Mouse (Mus musculus): Measurements from ENCODE around the gene Lmtk3. TPM values are rescaled to one million over a fixed set of nuclear protein-coding genes. Genes with fewer than 3 reads are reported as not detected.

The Lmtk3 gene
- polyA plus RNA-seq, 1 experiment from 2014 or later: 0.53 TPM

DNA sequence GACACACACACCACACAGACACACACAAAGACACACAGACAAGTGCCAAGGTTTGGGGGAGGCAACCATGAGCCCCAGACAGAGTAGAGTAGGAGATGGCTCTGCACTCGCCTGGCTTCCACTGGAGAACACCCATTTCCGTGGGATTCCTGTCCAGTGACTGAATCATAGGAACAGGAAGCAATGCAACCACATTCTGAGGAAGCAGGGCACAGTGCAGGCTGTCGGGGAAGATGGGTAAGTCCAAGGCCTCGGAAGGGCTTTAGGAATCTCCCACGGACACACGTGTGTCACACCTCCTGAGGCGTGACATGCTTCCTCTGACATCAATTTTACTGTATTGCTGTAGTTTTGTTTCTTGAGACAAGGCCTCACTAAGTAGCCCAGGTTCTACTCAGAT lies 35.4 kb upstream of the Lmtk3 start:
- H3K9me3 ChIP-seq (replicated peaks; ENCODE audit: control insufficient read depth, low read length): no peaks in the 10 kb centered on the region
- H3K27ac ChIP-seq (ENCODE audit: low read length): no peak overlapping the region
- 70% methylated on average over 7 of the region's 7 CpGs for WGBS
- no peaks in the 10 kb centered on the region for H3K36me3 ChIP-seq (ENCODE audit: control insufficient read depth, insufficient read depth, low read length)
- H3K4me2 ChIP-seq (ENCODE audit: low read depth, low read length): no peak overlapping the region
- no peaks in the 10 kb centered on the region for H3K27me3 ChIP-seq (ENCODE audit: control insufficient read depth, insufficient read depth, low read length)
- no peak for ATAC-seq (ENCODE audit: insufficient read depth, low FRiP score)
- H3K9ac ChIP-seq (ENCODE audit: low read length): no peak overlapping the region
- peaks cover 10% of the 10 kb centered on the region; the same call in 1 of the 2 replicates for H3K4me1 ChIP-seq (ENCODE audit: control insufficient read depth, insufficient read depth, low read length)
- no peak overlapping the region for H3K4me3 ChIP-seq (replicated peaks; ENCODE audit: low read length)

DNA sequence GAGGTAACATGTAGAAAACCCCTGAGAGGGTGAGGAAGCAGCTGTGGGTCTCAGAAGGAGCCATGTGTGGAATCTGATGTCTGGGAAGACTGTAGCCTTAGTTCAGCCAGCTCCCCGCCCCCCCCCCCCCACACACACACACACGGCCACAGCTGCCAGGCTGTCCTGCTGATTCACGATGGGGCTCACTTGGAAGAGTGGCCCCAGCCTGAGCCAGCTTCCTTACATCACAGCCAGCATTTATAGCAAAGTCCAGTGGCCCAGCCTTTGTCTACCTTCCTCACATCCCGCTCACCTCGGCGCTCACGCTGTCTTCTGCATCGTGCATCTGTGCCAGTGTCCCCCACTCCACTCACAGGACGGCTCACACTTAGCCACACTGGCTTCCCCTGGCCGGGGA lies 34.1 kb upstream of the Lmtk3 start:
- no peak overlapping the region for H3K4me2 ChIP-seq (ENCODE audit: low read depth, low read length)
- 34% methylated on average over 9 of the region's 10 CpGs for WGBS
- no peaks in the 10 kb centered on the region for H3K36me3 ChIP-seq (ENCODE audit: control insufficient read depth, insufficient read depth, low read length)
- no peak overlapping the region for H3K9ac ChIP-seq (ENCODE audit: low read length)
- H3K4me3 ChIP-seq (replicated peaks; ENCODE audit: low read length): no peak overlapping the region
- H3K27ac ChIP-seq (ENCODE audit: low read length): no peak overlapping the region
- H3K27me3 ChIP-seq (ENCODE audit: control insufficient read depth, insufficient read depth, low read length): no peaks in the 10 kb centered on the region
- H3K4me1 ChIP-seq (ENCODE audit: control insufficient read depth, insufficient read depth, low read length): peaks cover 10% of the 10 kb centered on the region; the same call in 1 of the 2 replicates
- peak; percentile 44; the same call in 1 of the 2 replicates for ATAC-seq (ENCODE audit: insufficient read depth, low FRiP score)
- H3K9me3 ChIP-seq (replicated peaks; ENCODE audit: control insufficient read depth, low read length): no peaks in the 10 kb centered on the region

DNA sequence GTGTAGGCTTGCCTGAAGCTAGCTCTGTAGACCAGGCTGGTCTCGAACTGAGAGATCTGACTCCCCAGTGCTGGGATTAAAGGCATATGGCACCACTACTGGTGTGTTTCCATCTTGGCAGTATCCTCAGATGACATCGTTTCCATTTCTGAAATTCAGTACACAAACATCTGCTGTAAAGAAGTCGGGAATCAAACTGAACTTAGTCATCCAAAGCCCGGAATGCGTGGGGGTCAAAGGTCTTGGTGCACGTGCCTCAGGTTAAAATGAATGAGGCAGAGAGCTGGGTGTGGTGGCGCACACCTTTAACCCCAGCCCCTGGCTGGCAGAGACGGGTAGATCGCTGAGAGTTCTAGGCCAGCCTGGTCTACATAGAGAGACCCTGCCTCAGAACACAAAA lies 33.4 kb upstream of the Lmtk3 start:
- H3K4me3 ChIP-seq (replicated peaks; ENCODE audit: low read length): no peak overlapping the region
- 51% methylated on average over 9 of the region's 9 CpGs for WGBS
- H3K36me3 ChIP-seq (ENCODE audit: control insufficient read depth, insufficient read depth, low read length): no peaks in the 10 kb centered on the region
- no peaks in the 10 kb centered on the region for H3K9me3 ChIP-seq (replicated peaks; ENCODE audit: control insufficient read depth, low read length)
- no peak overlapping the region for H3K4me2 ChIP-seq (ENCODE audit: low read depth, low read length)
- H3K27ac ChIP-seq (ENCODE audit: low read length): no peak overlapping the region
- H3K4me1 ChIP-seq (ENCODE audit: control insufficient read depth, insufficient read depth, low read length): peaks cover 10% of the 10 kb centered on the region; the same call in 1 of the 2 replicates
- H3K27me3 ChIP-seq (ENCODE audit: control insufficient read depth, insufficient read depth, low read length): no peaks in the 10 kb centered on the region
- no peak for ATAC-seq (ENCODE audit: insufficient read depth, low FRiP score)
- no peak overlapping the region for H3K9ac ChIP-seq (ENCODE audit: low read length)

DNA sequence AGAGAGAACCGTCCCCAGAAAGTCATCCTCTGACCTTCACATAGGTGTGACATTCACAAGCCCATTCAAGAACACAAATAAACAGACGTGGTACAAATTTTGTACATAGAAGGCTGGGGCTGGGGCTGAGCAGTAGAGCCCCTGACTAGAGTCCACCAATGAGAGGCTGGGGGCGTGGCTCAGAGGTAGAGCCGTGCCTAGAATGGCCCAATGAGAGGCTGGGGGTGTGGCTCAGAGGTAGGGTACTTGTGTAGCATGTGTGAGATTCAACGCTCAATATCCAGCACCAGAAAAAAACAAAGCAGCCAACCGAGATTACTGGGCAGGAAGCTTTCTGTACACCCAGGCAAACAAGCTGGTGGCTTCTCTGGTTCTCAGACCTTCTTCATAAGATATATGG lies 27.8 kb upstream of the Lmtk3 start:
- WGBS: 54% methylated on average over 6 of the region's 6 CpGs
- no peaks in the 10 kb centered on the region for H3K9me3 ChIP-seq (replicated peaks; ENCODE audit: control insufficient read depth, low read length)

DNA sequence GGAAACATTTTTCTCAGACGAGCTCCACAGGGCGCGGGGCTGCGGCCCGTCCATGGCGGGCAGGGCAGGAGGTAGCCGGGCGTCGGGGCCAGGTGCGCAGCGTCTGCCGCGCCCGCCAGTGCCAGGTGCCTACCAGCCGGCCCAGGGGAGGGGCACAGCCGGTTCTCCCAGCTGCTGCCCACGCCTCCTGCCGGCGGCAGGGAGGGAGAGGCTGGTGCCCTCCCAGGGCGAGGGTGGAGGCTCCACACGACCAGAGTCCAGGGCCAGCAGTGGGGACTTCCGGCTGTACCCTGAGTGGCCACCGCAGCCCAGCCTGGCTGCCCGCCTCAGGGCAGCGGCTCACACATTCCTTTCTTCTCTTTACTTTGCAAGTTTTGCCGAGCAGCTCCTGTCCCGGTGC lies 24.1 kb upstream of the Lmtk3 start:
- Histone ChIP-seq H3K4me1 (ENCODE audit: control insufficient read depth, insufficient read depth, low read length) (no peaks in the 10 kb centered on the region), H3K9me3 (replicated peaks; ENCODE audit: control insufficient read depth, low read length) (no peaks in the 10 kb centered on the region), H3K4me3 (replicated peaks; ENCODE audit: low read length) (peak overlapping the region; percentile 19), H3K4me2 (ENCODE audit: low read depth, low read length) (peak overlapping the region; percentile 51), H3K27ac (ENCODE audit: low read length) (0 out of 2 replicates have a peak overlapping the region, but pooled peaks have one; percentile 0), H3K27me3 (ENCODE audit: control insufficient read depth, insufficient read depth, low read length) (peaks cover 12% of the 10 kb centered on the region), H3K9ac (ENCODE audit: low read length) (peak overlapping the region; percentile 58), H3K36me3 (ENCODE audit: control insufficient read depth, insufficient read depth, low read length) (no peaks in the 10 kb centered on the region)
- 6% methylated on average over 22 of the region's 27 CpGs for WGBS
- peak; percentile 78 for ATAC-seq (ENCODE audit: insufficient read depth, low FRiP score)

More for the DNA sequence above, 27.8 kb upstream of the Lmtk3 start:
- Histone ChIP-seq H3K9ac (ENCODE audit: low read length) (no peak overlapping the region), H3K27ac (ENCODE audit: low read length) (no peak overlapping the region), H3K4me2 (ENCODE audit: low read depth, low read length) (no peak overlapping the region), H3K36me3 (ENCODE audit: control insufficient read depth, insufficient read depth, low read length) (no peaks in the 10 kb centered on the region), H3K4me3 (replicated peaks; ENCODE audit: low read length) (no peak overlapping the region), H3K27me3 (ENCODE audit: control insufficient read depth, insufficient read depth, low read length) (peaks cover 12% of the 10 kb centered on the region), H3K4me1 (ENCODE audit: control insufficient read depth, insufficient read depth, low read length) (no peaks in the 10 kb centered on the region)
- ATAC-seq (ENCODE audit: insufficient read depth, low FRiP score): no peak

DNA sequence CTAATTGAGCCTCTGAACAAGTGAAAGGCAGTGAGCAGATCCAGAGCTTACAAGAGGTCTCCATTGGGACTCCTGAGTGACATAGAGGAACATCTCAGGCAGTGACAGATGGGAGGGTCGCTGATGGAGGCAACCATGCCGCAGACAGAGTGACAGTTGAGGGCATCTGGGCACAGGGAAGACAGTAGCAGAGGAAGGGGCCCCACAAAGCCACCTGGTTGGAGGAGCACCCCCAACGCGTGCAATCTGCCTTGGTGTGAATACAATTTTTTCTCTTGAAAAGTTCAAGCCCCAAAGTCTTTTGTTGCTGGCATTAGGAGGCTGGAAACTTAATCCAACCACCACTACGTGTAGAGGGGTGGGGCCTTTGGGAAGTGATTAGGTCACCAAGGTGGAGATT lies 23.4 kb upstream of the Lmtk3 start:
- no peaks in the 10 kb centered on the region for H3K9me3 ChIP-seq (replicated peaks; ENCODE audit: control insufficient read depth, low read length)
- H3K4me1 ChIP-seq (ENCODE audit: control insufficient read depth, insufficient read depth, low read length): no peaks in the 10 kb centered on the region
- peak overlapping the region; percentile 51; the same call in 1 of the 2 replicates for H3K4me2 ChIP-seq (ENCODE audit: low read depth, low read length)
- no peaks in the 10 kb centered on the region for H3K36me3 ChIP-seq (ENCODE audit: control insufficient read depth, insufficient read depth, low read length)
- no peak overlapping the region; the same call in 1 of the 2 replicates for H3K9ac ChIP-seq (ENCODE audit: low read length)
- peaks cover 12% of the 10 kb centered on the region for H3K27me3 ChIP-seq (ENCODE audit: control insufficient read depth, insufficient read depth, low read length)
- H3K4me3 ChIP-seq (replicated peaks; ENCODE audit: low read length): no peak overlapping the region
- WGBS: 60% methylated on average over 5 of the region's 5 CpGs
- peak overlapping the region; percentile 0; the same call in 1 of the 2 replicates for H3K27ac ChIP-seq (ENCODE audit: low read length)
- ATAC-seq (ENCODE audit: insufficient read depth, low FRiP score): no peak

DNA sequence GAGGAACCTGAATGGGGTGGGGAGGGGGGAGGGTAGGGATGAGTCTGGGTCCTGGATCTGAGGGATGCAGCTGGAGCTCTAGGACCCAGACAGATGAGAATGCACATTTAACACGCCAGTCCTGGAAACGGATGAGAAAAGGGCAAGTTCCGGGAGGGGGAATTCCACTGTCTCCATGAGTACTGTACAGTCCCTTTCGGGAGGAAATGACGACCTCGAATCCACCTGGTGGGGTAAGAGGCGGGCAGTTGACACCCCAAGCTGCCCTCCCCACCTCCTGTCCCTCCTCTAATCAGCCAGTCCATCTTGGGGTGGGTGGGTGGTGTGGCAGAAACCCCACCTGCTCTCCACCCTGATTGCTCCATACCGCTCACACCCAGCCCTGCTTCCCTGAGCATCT lies 17.5 kb upstream of the Lmtk3 start:
- no peak overlapping the region for H3K4me3 ChIP-seq (replicated peaks; ENCODE audit: low read length)
- H3K4me2 ChIP-seq (ENCODE audit: low read depth, low read length): no peak overlapping the region
- H3K9ac ChIP-seq (ENCODE audit: low read length): no peak overlapping the region
- peak overlapping the region; percentile 66 for H3K27ac ChIP-seq (ENCODE audit: low read length)
- no peaks in the 10 kb centered on the region for H3K27me3 ChIP-seq (ENCODE audit: control insufficient read depth, insufficient read depth, low read length)
- no peaks in the 10 kb centered on the region for H3K4me1 ChIP-seq (ENCODE audit: control insufficient read depth, insufficient read depth, low read length)
- peak; percentile 23; the same call in 1 of the 2 replicates for ATAC-seq (ENCODE audit: insufficient read depth, low FRiP score)
- H3K36me3 ChIP-seq (ENCODE audit: control insufficient read depth, insufficient read depth, low read length): no peaks in the 10 kb centered on the region
- no peaks in the 10 kb centered on the region for H3K9me3 ChIP-seq (replicated peaks; ENCODE audit: control insufficient read depth, low read length)
- WGBS: 39% methylated on average over 8 of the region's 8 CpGs

DNA sequence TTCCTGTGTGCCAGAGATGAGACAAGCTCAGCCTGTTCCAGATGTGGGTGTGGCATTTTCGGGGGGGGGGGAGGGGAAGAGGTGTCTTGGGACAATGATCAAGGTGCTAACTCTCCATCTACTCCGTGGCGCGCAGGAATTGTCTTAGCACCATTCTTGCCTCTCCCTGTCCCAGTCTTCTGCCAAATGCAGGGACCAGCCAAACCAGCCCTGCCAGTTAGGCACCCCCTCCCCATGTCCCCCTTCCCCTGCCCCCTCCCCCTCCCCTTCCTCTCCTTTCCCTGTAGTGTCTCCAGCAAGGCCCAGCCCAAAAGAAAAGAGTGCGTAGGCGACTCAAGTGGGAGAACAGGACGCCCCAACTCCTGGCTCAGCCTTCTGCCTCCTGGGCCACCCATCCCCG lies 16.8 kb upstream of the Lmtk3 start:
- no peak overlapping the region for H3K9ac ChIP-seq (ENCODE audit: low read length)
- no peaks in the 10 kb centered on the region for H3K4me1 ChIP-seq (ENCODE audit: control insufficient read depth, insufficient read depth, low read length)
- no peak overlapping the region for H3K27ac ChIP-seq (ENCODE audit: low read length)
- no peaks in the 10 kb centered on the region for H3K9me3 ChIP-seq (replicated peaks; ENCODE audit: control insufficient read depth, low read length)
- 0 out of 2 replicates have a peak, but pooled peaks have one; percentile 6 for ATAC-seq (ENCODE audit: insufficient read depth, low FRiP score)
- no peak overlapping the region for H3K4me3 ChIP-seq (replicated peaks; ENCODE audit: low read length)
- no peaks in the 10 kb centered on the region for H3K36me3 ChIP-seq (ENCODE audit: control insufficient read depth, insufficient read depth, low read length)
- no peaks in the 10 kb centered on the region for H3K27me3 ChIP-seq (ENCODE audit: control insufficient read depth, insufficient read depth, low read length)
- H3K4me2 ChIP-seq (ENCODE audit: low read depth, low read length): no peak overlapping the region
- 39% methylated on average over 8 of the region's 8 CpGs for WGBS

- no peak overlapping the region for H3K27ac ChIP-seq (ENCODE audit: low read length)
- H3K4me3 ChIP-seq (replicated peaks; ENCODE audit: low read length): no peak overlapping the region
- ATAC-seq (ENCODE audit: insufficient read depth, low FRiP score): no peak
- H3K4me2 ChIP-seq (ENCODE audit: low read depth, low read length): no peak overlapping the region
- H3K9me3 ChIP-seq (replicated peaks; ENCODE audit: control insufficient read depth, low read length): no peaks in the 10 kb centered on the region
- no peaks in the 10 kb centered on the region for H3K36me3 ChIP-seq (ENCODE audit: control insufficient read depth, insufficient read depth, low read length)
- WGBS: 93% methylated on average over 6 of the region's 6 CpGs
- H3K4me1 ChIP-seq (ENCODE audit: control insufficient read depth, insufficient read depth, low read length): no peaks in the 10 kb centered on the region
- no peak overlapping the region for H3K9ac ChIP-seq (ENCODE audit: low read length)
- H3K27me3 ChIP-seq (ENCODE audit: control insufficient read depth, insufficient read depth, low read length): no peaks in the 10 kb centered on the region
These were observed 16.0 kb upstream of the Lmtk3 start for GRCm38 (mm10) chr7:45767500-45767899.

Measured in stomach, embryonic 16.5 days (tissue).